ENCODE assay signal across 14 mouse cellular contexts in the genomic region with DNA sequence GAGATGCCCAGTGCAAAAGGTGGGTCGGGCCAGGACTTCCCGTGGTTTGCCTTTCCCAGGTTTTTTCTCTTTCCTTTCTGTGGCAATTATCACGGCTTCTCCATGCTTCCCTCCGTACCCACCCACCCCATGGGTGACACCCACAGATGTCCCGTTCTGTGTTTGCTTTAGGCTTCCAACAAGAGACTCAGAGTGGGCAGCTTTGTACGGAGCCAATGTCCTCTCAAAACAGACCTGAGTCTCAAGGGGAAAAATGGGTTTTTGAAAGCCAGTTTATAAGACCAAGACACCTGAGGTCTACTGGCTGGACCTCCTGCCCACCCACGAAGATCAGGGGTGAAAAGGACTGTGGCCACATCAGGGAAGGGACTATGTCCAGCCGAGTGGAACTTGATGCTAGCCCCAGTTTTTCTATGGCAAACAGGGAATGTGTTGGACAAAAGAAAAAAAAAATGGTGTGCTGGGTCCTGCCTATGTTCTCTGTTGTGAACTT. TPM values are rescaled to one million over a fixed set of nuclear protein-coding genes. Genes with fewer than 3 reads are reported as not detected.
DNase-seq lines count a peak whose midpoint lies in the region; ATAC-seq and TF ChIP-seq lines count a peak whose summit lies in the region.
"Had no signal": no experiment of that assay in that cellular context is flagged by ENCODE, and none has a peak within 500 bp of the region (broad histone marks: within the 10 kb centered on the region; RNA-seq: fewer than 3 reads in every experiment).

No protein-coding gene starts in this region.

- no peak overlapping the region for H3K9ac ChIP-seq in ES-E14 (ENCODE audit: insufficient read depth, low read depth, low read length, poor library complexity, severe bottlenecking)
- H3K9ac ChIP-seq in forebrain, embryonic 16.5 days (replicated peaks; ENCODE audit: low read depth, low read length) = peak overlapping the region; percentile 79
- H3K9ac ChIP-seq in midbrain, embryonic 13.5 days (replicated peaks) = peak overlapping the region; percentile 83
- H3K9ac ChIP-seq: heart, embryonic 12.5 days; limb, embryonic 12.5 days had no signal

- H3K4me2 ChIP-seq in forebrain, embryonic 16.5 days (ENCODE audit: low read length) = peak overlapping the region; percentile 64
- peak overlapping the region; percentile 65 for H3K4me2 ChIP-seq in midbrain, embryonic 13.5 days (replicated peaks)

- H3K27ac ChIP-seq in cerebellum, adult 2 months (ENCODE audit: insufficient read depth, low read length) = peak overlapping the region; percentile 44; the same call in 1 of the 2 replicates
- no peak overlapping the region for H3K27ac ChIP-seq in ES-E14 (ENCODE audit: insufficient read depth, low read depth, low read length, poor library complexity, severe bottlenecking)
- H3K27ac ChIP-seq in forebrain, embryonic 16.5 days (ENCODE audit: low read length) = peak overlapping the region; percentile 86
- peak overlapping the region; percentile 85 for H3K27ac ChIP-seq in midbrain, embryonic 13.5 days
- H3K27ac ChIP-seq: limb, embryonic 12.5 days had no signal

- WGBS in cerebellum, adult 2 months = 14% methylated on average over 8 of the region's 8 CpGs
- whole genome bisulfite sequencing in forebrain, embryonic 16.5 days = 6% methylated on average over 8 of the region's 8 CpGs
- 10% methylated on average over 8 of the region's 8 CpGs for WGBS in midbrain, embryonic 13.5 days

- no peaks in the 10 kb centered on the region for H3K36me3 ChIP-seq in ES-E14 (ENCODE audit: control insufficient read depth, insufficient read depth, low read length, poor library complexity, severe bottlenecking)
- no peaks in the 10 kb centered on the region for H3K36me3 ChIP-seq in forebrain, embryonic 16.5 days (ENCODE audit: control insufficient read depth, insufficient read depth)
- 0 out of 2 replicates have a peak, but pooled peaks cover 3% of the 10 kb centered on the region for H3K36me3 ChIP-seq in midbrain, embryonic 13.5 days
- H3K36me3 ChIP-seq: heart, embryonic 12.5 days; limb, embryonic 12.5 days had no signal

- H3K4me1 ChIP-seq in cerebellum, adult 2 months (ENCODE audit: control insufficient read depth, insufficient read depth, low read length) = no peaks in the 10 kb centered on the region
- H3K4me1 ChIP-seq in ES-E14 (ENCODE audit: control insufficient read depth in 2 of 2, insufficient read depth in 2 of 2, low read length in 2 of 2, poor library complexity in 1 of 2) = peaks cover 0 to 24% of the 10 kb centered on the region in 2 experiments; a peak in 2 of 4 replicates
- H3K4me1 ChIP-seq in forebrain, embryonic 16.5 days (replicated peaks; ENCODE audit: control insufficient read depth, insufficient read depth, low read length) = peaks cover 44% of the 10 kb centered on the region
- peaks cover 57% of the 10 kb centered on the region for H3K4me1 ChIP-seq in midbrain, embryonic 13.5 days (replicated peaks)

- ATAC-seq in forebrain, embryonic 16.5 days = no peak
- no peak for ATAC-seq in midbrain, embryonic 13.5 days

- H3K27me3 ChIP-seq in cerebellum, adult 2 months (ENCODE audit: control insufficient read depth, insufficient read depth, low read length) = no peaks in the 10 kb centered on the region; the same call in 1 of the 2 replicates
- 0 out of 2 replicates have a peak, but pooled peaks cover 2% of the 10 kb centered on the region for H3K27me3 ChIP-seq in forebrain, embryonic 16.5 days (replicated peaks; ENCODE audit: control insufficient read depth, insufficient read depth, low read length)
- peaks cover 30% of the 10 kb centered on the region for H3K27me3 ChIP-seq in midbrain, embryonic 13.5 days

- DNase-seq in cerebellum, adult 2 months = no peak
- DNase-seq in cerebellum, adult 9-10 months = no peak
- DNase-seq in ES-E14 (ENCODE audit: low read depth, low spot score) = no peak
- DNase-seq in yolk sac, embryonic 10.5 days (ENCODE audit: low spot score) = no peak
- no peak for DNase-seq in urinary bladder, postnatal 36 days (ENCODE audit: low spot score in 2 of 2)
- no peak for DNase-seq in cerebellum, postnatal 4 days (ENCODE audit: low spot score in 2 of 2)
- DNase-seq: kidney, adult 11 months had no signal

- TF ChIP-seq POLR2A in cerebellum, adult 2 months (IDR thresholded peaks at IDR 0.05; ENCODE audit: borderline replicate concordance, insufficient read depth, low read length) = no peak

- H3K9me3 ChIP-seq in ES-E14 (ENCODE audit: control insufficient read depth, insufficient read depth, low read depth, low read length) = no peaks in the 10 kb centered on the region
- H3K9me3 ChIP-seq in forebrain, embryonic 16.5 days (ENCODE audit: control insufficient read depth, low read length) = no peaks in the 10 kb centered on the region
- no peaks in the 10 kb centered on the region for H3K9me3 ChIP-seq in midbrain, embryonic 13.5 days
- H3K9me3 ChIP-seq: heart, embryonic 12.5 days; limb, embryonic 12.5 days had no signal

- in situ Hi-C loops in ES-E14 (cut with MboI; ENCODE audit: low sequenced_read_pairs in 2 of 2, unreplicated experiment in 2 of 2) = no loop called here

- H3K4me3 ChIP-seq in cerebellum, adult 2 months (replicated peaks; ENCODE audit: insufficient read depth, low read depth, low read length) = peak overlapping the region; percentile 51
- peak overlapping the region; percentile 54 to 68 for H3K4me3 ChIP-seq in ES-E14 (ENCODE audit: insufficient read depth in 1 of 2, low read depth in 1 of 2, low read length in 2 of 2, poor library complexity in 1 of 2, severe bottlenecking in 1 of 2)
- peak overlapping the region; percentile 70 for H3K4me3 ChIP-seq in forebrain, embryonic 16.5 days (replicated peaks; ENCODE audit: low read length)
- H3K4me3 ChIP-seq in midbrain, embryonic 13.5 days (replicated peaks) = peak overlapping the region; percentile 69

- TF ChIP-seq CTCF in cerebellum, adult 2 months (IDR thresholded peaks at IDR 0.05; ENCODE audit: borderline replicate concordance, insufficient read depth, low read depth, low read length) = no peak

TF ChIP-seq in ES-E14, 5 proteins besides CTCF, POLR2A, EP300 and RAD21:
- TF ChIP-seq ZNF384 (IDR thresholded peaks at IDR 0.05; ENCODE audit: low read depth, low read length) (no peak), ZC3H11A (IDR thresholded peaks at IDR 0.05; ENCODE audit: borderline replicate concordance, low read depth, low read length) (no peak), MAFK (IDR thresholded peaks at IDR 0.05; ENCODE audit: insufficient read depth, low read depth, low read length) (no peak)

RNA-seq across cellular contexts. Expression of a gene that starts 0.9 kb away (rescaled TPM):
- polyA plus RNA-seq in cerebellum, adult 2 months (2012; rRNA removed) = 483 and 522 TPM in 2 replicates
- 10.3 and 10.6 TPM in 2 replicates for total RNA-seq in ES-E14 (2012; rRNA removed)
- 107 and 138 TPM in 2 replicates for polyA plus RNA-seq in forebrain, embryonic 16.5 days (2015; fragmentation: Nextera tagmentation; extraction: Ambion mirVana)
- 85.6 and 88.9 TPM in 2 replicates for polyA plus RNA-seq in midbrain, embryonic 13.5 days (2015; fragmentation: Nextera tagmentation; extraction: Ambion mirVana)
- total RNA-seq: MEL; monocyte, adult 5-6 weeks had no signal
- polyA plus RNA-seq: limb, embryonic 12.5 days; stomach, embryonic 16.5 days had no signal
